Mouse (Mus musculus): ENCODE data around the gene Gm42372. TPM values are rescaled to one million over a fixed set of nuclear protein-coding genes. Genes with fewer than 3 reads are reported as not detected.

Gm42372 gene
- polyA plus RNA-seq, 1 experiment from 2014 or later, result 0.28 TPM

DNA sequence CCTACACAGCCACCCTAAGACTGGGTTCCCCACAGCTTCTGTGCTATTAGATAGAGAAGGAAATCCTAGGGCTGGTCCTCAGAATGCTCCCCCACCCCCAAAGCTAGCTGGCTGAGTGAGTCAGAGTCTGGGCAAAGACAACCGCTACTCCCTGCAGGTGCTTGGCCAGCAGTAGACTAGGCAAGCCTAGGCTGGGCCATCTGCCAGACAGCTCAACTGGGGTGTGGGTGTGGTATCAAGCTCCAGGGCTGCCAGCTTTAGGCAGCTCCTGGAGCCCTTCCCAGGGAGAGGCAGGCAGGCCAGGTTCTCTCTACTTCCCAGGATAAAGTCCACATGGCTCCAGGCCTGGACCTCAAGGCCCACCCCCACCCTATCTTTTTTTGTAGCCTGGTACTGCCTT, 34.1 kb downstream of the Gm42372 start:
- peak; percentile 97 for ATAC-seq
- Histone ChIP-seq H3K4me1 (replicated peaks) (peaks cover 12% of the 10 kb centered on the region), H3K36me3 (peaks cover 65% of the 10 kb centered on the region), H3K27ac (peak overlapping the region; percentile 49), H3K4me2 (replicated peaks) (0 out of 2 replicates have a peak overlapping the region, but pooled peaks have one; percentile 0), H3K9me3 (no peaks in the 10 kb centered on the region), H3K27me3 (replicated peaks) (no peaks in the 10 kb centered on the region), H3K4me3 (replicated peaks) (no peak overlapping the region), H3K9ac (no peak overlapping the region)
- WGBS, result 28% methylated on average over 1 of the region's 1 CpGs

GRCm38 (mm10) chr7:17017921-17018320, 35.0 kb downstream of the Gm42372 start:
- peak overlapping the region; percentile 49 for H3K27ac ChIP-seq
- peaks cover 12% of the 10 kb centered on the region for H3K4me1 ChIP-seq (replicated peaks)
- 82% methylated on average over 2 of the region's 2 CpGs for WGBS
- no peaks in the 10 kb centered on the region for H3K27me3 ChIP-seq (replicated peaks)
- H3K4me3 ChIP-seq (replicated peaks), result no peak overlapping the region
- H3K36me3 ChIP-seq, result peaks cover 62% of the 10 kb centered on the region
- H3K4me2 ChIP-seq (replicated peaks), result no peak overlapping the region
- no peaks in the 10 kb centered on the region for H3K9me3 ChIP-seq
- H3K9ac ChIP-seq, result peak overlapping the region; percentile 14; the same call in 1 of the 2 replicates
- ATAC-seq, result no peak

GRCm38 (mm10) chr7:17019426-17020166, 36.7 kb downstream of the Gm42372 start:
- ATAC-seq, result no peak
- no peak overlapping the region for H3K4me3 ChIP-seq (replicated peaks)
- H3K27me3 ChIP-seq (replicated peaks), result no peaks in the 10 kb centered on the region
- peaks cover 45% of the 10 kb centered on the region for H3K36me3 ChIP-seq
- H3K27ac ChIP-seq, result no peak overlapping the region
- H3K4me1 ChIP-seq (replicated peaks), result peaks cover 25% of the 10 kb centered on the region
- no peak overlapping the region for H3K4me2 ChIP-seq (replicated peaks)
- no peak overlapping the region for H3K9ac ChIP-seq
- 87% methylated on average over 7 of the region's 7 CpGs for WGBS
- H3K9me3 ChIP-seq, result no peaks in the 10 kb centered on the region

GRCm38 (mm10) chr7:17022176-17022575, 39.3 kb downstream of the Gm42372 start:
- H3K4me3 ChIP-seq (replicated peaks), result no peak overlapping the region

DNA sequence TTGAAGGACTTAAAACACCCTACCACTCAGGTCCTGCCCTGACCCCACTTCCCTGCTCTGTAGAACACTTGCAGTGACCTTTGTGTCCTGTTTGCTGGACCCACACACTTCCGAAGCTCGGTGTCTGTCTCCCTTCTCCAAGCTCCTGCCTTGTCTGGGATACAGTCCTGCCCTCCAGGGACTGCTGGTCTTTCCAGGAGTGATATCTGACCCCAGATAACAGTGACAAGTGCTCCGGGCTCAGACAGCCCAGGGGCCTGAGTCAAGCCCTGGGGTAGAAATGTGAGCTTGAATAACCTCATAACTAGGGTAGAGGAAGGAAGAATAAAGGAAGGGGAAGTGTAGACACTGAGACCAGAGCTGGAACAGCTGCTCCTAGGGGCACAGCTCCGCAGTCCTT, 40.8 kb downstream of the Gm42372 start:
- Histone ChIP-seq H3K9ac (no peak overlapping the region), H3K36me3 (peaks cover 31% of the 10 kb centered on the region), H3K4me2 (replicated peaks) (peak overlapping the region; percentile 74; the same call in 1 of the 2 replicates)

More at GRCm38 (mm10) chr7:17022176-17022575, 39.3 kb downstream of the Gm42372 start:
- no peak for ATAC-seq
- Histone ChIP-seq H3K27ac (no peak overlapping the region), H3K27me3 (replicated peaks) (no peaks in the 10 kb centered on the region), H3K4me2 (replicated peaks) (no peak overlapping the region), H3K9me3 (no peaks in the 10 kb centered on the region), H3K4me1 (replicated peaks) (peaks cover 46% of the 10 kb centered on the region), H3K9ac (no peak overlapping the region), H3K36me3 (peaks cover 31% of the 10 kb centered on the region)
- 96% methylated on average over 15 of the region's 15 CpGs for WGBS

GRCm38 (mm10) chr7:17024141-17024540, 41.3 kb downstream of the Gm42372 start:
- Histone ChIP-seq H3K27ac (peak overlapping the region; percentile 78; the same call in 1 of the 2 replicates), H3K9me3 (no peaks in the 10 kb centered on the region), H3K4me1 (replicated peaks) (peaks cover 42% of the 10 kb centered on the region), H3K4me3 (replicated peaks) (no peak overlapping the region), H3K9ac (no peak overlapping the region), H3K4me2 (replicated peaks) (peak overlapping the region; percentile 74; the same call in 1 of the 2 replicates), H3K36me3 (peaks cover 31% of the 10 kb centered on the region), H3K27me3 (replicated peaks) (no peaks in the 10 kb centered on the region)
- no peak for ATAC-seq
- 78% methylated on average over 6 of the region's 6 CpGs for WGBS

More for the DNA sequence above, 40.8 kb downstream of the Gm42372 start:
- ATAC-seq, result no peak
- WGBS, result 64% methylated on average over 4 of the region's 4 CpGs
- H3K4me3 ChIP-seq (replicated peaks), result no peak overlapping the region
- H3K9me3 ChIP-seq, result no peaks in the 10 kb centered on the region
- H3K27ac ChIP-seq, result peak overlapping the region; percentile 78; the same call in 1 of the 2 replicates
- peaks cover 39% of the 10 kb centered on the region for H3K4me1 ChIP-seq (replicated peaks)
- H3K27me3 ChIP-seq (replicated peaks), result no peaks in the 10 kb centered on the region

GRCm38 (mm10) chr7:17024814-17025504, 42.1 kb downstream of the Gm42372 start:
- H3K36me3 ChIP-seq, result peaks cover 24% of the 10 kb centered on the region; the same call in 1 of the 2 replicates
- ATAC-seq, result no peak
- 70% methylated on average over 10 of the region's 10 CpGs for WGBS
- H3K9ac ChIP-seq, result peak overlapping the region; percentile 39
- H3K4me2 ChIP-seq (replicated peaks), result peak overlapping the region; percentile 74
- H3K9me3 ChIP-seq, result no peaks in the 10 kb centered on the region
- peaks cover 43% of the 10 kb centered on the region for H3K4me1 ChIP-seq (replicated peaks)
- no peaks in the 10 kb centered on the region for H3K27me3 ChIP-seq (replicated peaks)
- H3K4me3 ChIP-seq (replicated peaks), result no peak overlapping the region
- peak overlapping the region; percentile 78 for H3K27ac ChIP-seq

DNA sequence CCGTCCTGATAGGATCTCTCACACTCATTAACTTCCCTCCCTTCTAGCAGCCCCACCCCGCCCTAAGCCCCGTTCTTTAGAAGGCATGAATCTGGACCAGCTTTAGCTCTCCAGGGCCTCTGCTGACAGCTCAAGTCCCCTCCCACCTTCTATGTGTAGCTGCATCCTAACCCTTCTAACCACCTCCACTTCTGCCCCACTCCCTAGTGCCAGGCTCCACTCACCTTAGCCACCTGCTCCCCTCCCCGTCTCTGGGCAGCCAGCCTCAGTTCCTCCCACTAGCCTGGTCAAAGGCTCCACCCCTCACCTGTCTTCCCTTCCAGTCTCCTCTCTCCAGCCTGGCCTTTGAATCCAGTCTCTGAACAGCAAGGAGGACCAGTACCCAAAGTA, 42.6 kb downstream of the Gm42372 start:
- Histone ChIP-seq H3K36me3 (peaks cover 18% of the 10 kb centered on the region; the same call in 1 of the 2 replicates), H3K9me3 (no peaks in the 10 kb centered on the region), H3K4me3 (replicated peaks) (no peak overlapping the region), H3K27me3 (replicated peaks) (no peaks in the 10 kb centered on the region), H3K4me2 (replicated peaks) (peak overlapping the region; percentile 74), H3K27ac (peak overlapping the region; percentile 78; the same call in 1 of the 2 replicates), H3K9ac (peak overlapping the region; percentile 39), H3K4me1 (replicated peaks) (peaks cover 43% of the 10 kb centered on the region)
- peak; percentile 1; the same call in 1 of the 2 replicates for ATAC-seq
- 50% methylated on average over 4 of the region's 4 CpGs for WGBS

GRCm38 (mm10) chr7:17025896-17026622, 43.2 kb downstream of the Gm42372 start:
- no peaks in the 10 kb centered on the region for H3K27me3 ChIP-seq (replicated peaks)
- peak overlapping the region; percentile 74 for H3K4me2 ChIP-seq (replicated peaks)
- H3K4me3 ChIP-seq (replicated peaks), result peak overlapping the region; percentile 86; the same call in 1 of the 2 replicates
- H3K9me3 ChIP-seq, result no peaks in the 10 kb centered on the region
- peak overlapping the region; percentile 24; the same call in 1 of the 2 replicates for H3K27ac ChIP-seq
- ATAC-seq, result no peak
- H3K4me1 ChIP-seq (replicated peaks), result peaks cover 43% of the 10 kb centered on the region
- H3K9ac ChIP-seq, result peak overlapping the region; percentile 86; the same call in 1 of the 2 replicates
- 72% methylated on average over 9 of the region's 9 CpGs for WGBS
- peaks cover 16% of the 10 kb centered on the region for H3K36me3 ChIP-seq

DNA sequence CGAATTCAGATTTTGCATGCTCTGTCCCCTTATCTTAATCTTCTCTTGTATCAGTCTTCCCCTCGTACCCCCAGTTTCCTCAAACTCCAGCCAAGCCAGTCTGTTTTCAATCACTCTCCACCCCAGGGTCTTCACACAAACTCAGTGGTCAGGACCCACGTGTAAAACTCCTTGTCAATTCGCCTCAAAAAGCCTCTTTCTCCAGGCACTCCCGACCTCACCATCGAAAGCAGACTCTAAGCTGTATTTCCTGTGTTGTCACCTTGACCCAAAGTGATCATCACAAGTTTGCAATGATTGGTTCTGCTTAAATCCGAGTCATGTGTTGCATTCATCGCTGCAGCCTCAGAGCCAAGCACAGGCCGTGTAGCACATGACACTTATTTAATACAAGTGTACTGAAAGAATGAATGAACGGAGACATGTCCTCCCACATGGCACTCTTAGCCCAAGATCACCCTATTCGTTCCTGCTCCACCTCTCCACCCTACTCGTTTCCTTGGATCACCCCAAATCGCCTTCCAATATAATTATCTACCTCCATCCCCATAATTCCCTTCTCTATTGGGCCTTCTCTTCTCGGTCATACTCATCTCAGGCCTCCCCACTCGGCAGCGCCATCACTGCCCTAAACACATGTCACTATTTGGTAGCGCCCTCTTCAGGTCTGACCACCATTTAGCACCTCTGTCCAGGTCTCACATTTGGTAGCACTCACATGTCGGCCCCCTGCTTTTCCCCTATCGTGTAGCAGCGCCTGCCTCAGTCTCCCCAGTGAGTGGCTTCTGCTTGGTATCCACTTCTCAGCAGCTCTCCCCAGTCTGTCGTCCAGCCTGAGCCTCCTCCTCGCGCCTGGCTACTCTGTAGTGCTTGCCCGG, 44.1 kb downstream of the Gm42372 start:
- H3K36me3 ChIP-seq, result peaks cover 16% of the 10 kb centered on the region
- peak overlapping the region; percentile 86 for H3K4me3 ChIP-seq (replicated peaks)
- peak overlapping the region; percentile 86 for H3K9ac ChIP-seq
- H3K27ac ChIP-seq, result peak overlapping the region; percentile 92
- peak overlapping the region; percentile 74 for H3K4me2 ChIP-seq (replicated peaks)
- peak; percentile 60 for ATAC-seq
- H3K9me3 ChIP-seq, result no peaks in the 10 kb centered on the region
- peaks cover 43% of the 10 kb centered on the region for H3K4me1 ChIP-seq (replicated peaks)
- WGBS, result 7% methylated on average over 24 of the region's 24 CpGs
- H3K27me3 ChIP-seq (replicated peaks), result no peaks in the 10 kb centered on the region
